Mouse (Mus musculus) WW6 (cell line): ENCODE results near the gene Med24.
"Not testable (repeated sequence)": the region's sequence is repeated elsewhere in the genome, so short reads cannot be mapped to it uniquely, and the experiment has no call there.

ENCODE experiments used
- DNase-seq: peaks from one replicate; pipeline ENCODE4 v3.0.0-alpha.2; 2013; ENCODE audit warnings: low read depth, low spot score

Med24 gene

GRCm38 (mm10) chr11:98745932-98746853 is 17.0 kb upstream of the Med24 start:
- DNase-seq: no peak

- DNase-seq: no peak
Measured at GRCm38 (mm10) chr11:98744456-98745019, 15.3 kb upstream of the Med24 start.

GRCm38 (mm10) chr11:98743655-98744345 is 14.6 kb upstream of the Med24 start:
- DNase-seq: no peak

- no peak for DNase-seq
Measured at GRCm38 (mm10) chr11:98742397-98743291, 13.4 kb upstream of the Med24 start.

GRCm38 (mm10) chr11:98741622-98742396 is 12.6 kb upstream of the Med24 start:
- no peak for DNase-seq

GRCm38 (mm10) chr11:98741051-98741620 is 11.9 kb upstream of the Med24 start:
- DNase-seq: no peak

- no peak for DNase-seq
Measured at GRCm38 (mm10) chr11:98740393-98741050, 11.3 kb upstream of the Med24 start, which contains the start of gene Thra. Thra (plus strand) TSS chr11:98740638.

GRCm38 (mm10) chr11:98740026-98740392 is 10.8 kb upstream of the Med24 start:
- no peak for DNase-seq

- no peak for DNase-seq
Measured at GRCm38 (mm10) chr11:98738925-98739324, 9.7 kb upstream of the Med24 start.

GRCm38 (mm10) chr11:98738428-98738911 is 9.2 kb upstream of the Med24 start:
- no peak for DNase-seq

- DNase-seq: not testable (repeated sequence)
Measured at GRCm38 (mm10) chr11:98737220-98737619, 8.0 kb upstream of the Med24 start.

GRCm38 (mm10) chr11:98736176-98736575 is 6.9 kb upstream of the Med24 start:
- DNase-seq: no peak

GRCm38 (mm10) chr11:98735111-98735510 is 5.9 kb upstream of the Med24 start:
- DNase-seq: no peak

- DNase-seq: no peak
Measured at GRCm38 (mm10) chr11:98734020-98734419, 4.8 kb upstream of the Med24 start.

- DNase-seq: no peak
Measured at GRCm38 (mm10) chr11:98731134-98731533, 1.9 kb upstream of the Med24 start.

- DNase-seq: no peak
Measured at GRCm38 (mm10) chr11:98730727-98731126, 1.5 kb upstream of the Med24 start.

GRCm38 (mm10) chr11:98725926-98726506 is 3.2 kb downstream of the Med24 start:
- no peak for DNase-seq

- DNase-seq: no peak
Measured at GRCm38 (mm10) chr11:98723098-98723497, 6.1 kb downstream of the Med24 start.
